Mouse (Mus musculus): ENCODE results near the gene Flt1. TPM values are rescaled to one million over a fixed set of nuclear protein-coding genes. Genes with fewer than 3 reads are reported as not detected.

The Flt1 gene
- polyA plus RNA-seq, 1 experiment from 2014 or later: 21.4 TPM

DNA sequence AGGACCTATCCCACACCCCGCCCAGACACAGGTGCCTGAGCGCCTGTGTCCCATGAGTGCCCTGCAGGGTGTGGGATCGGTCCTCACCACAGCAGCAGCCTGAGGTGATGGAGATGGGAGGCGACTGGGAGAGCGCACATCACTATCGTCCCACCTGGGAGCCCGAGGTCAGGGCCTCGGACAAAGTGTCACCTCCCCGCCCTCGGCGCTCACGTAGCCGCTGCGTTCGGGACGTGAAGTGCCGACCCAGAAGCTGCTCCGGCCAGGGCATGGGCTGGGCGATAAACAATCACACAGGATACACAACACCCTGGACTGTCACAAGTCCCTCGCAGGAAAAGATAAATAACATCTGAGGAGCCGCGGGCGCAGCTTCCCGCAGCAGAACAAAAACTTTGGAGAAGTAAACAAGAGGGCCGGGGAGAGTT lies 27.1 kb upstream of the Flt1 start:
- H3K4me2 ChIP-seq (ENCODE audit: low read depth, low read length): peak overlapping the region; percentile 66
- H3K27me3 ChIP-seq (ENCODE audit: control insufficient read depth, insufficient read depth, low read length): peaks cover 11% of the 10 kb centered on the region; the same call in 1 of the 2 replicates
- peaks cover 16% of the 10 kb centered on the region for H3K4me1 ChIP-seq (ENCODE audit: control insufficient read depth, insufficient read depth, low read length)
- no peak for ATAC-seq (replicated peaks; ENCODE audit: extremely low read depth, insufficient read depth, low FRiP score)
- H3K9ac ChIP-seq (ENCODE audit: low read length): 0 out of 2 replicates have a peak overlapping the region, but pooled peaks have one; percentile 16
- WGBS: 4% methylated on average over 25 of the region's 25 CpGs
- no peak overlapping the region for H3K27ac ChIP-seq (ENCODE audit: low read length)
- H3K4me3 ChIP-seq (ENCODE audit: low read length): peak overlapping the region; percentile 42
- no peaks in the 10 kb centered on the region for H3K9me3 ChIP-seq (replicated peaks; ENCODE audit: control insufficient read depth, low read length)
- no peaks in the 10 kb centered on the region for H3K36me3 ChIP-seq (ENCODE audit: control insufficient read depth, insufficient read depth)

DNA sequence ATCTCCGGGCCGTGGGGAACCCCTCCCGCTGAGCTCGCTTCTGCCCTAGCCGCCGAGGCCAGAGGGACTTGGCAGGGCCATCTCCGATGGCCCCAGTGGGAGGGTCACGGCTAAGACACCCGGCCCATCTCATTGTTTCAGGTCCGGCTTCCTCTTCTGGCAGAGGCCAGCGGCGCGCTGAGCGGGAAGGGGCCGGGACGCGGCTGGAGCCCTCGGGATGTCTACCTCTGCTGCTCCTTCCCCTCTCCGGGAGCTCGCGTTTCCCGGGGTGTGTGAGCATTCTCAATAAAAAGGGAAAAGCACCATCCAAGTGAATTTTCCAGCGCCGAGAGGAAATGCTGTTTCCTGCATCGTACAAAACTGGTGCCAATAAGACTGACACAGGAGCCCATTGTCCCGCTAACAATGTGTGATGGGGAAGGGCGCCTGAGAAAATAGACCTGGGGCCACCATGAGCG lies 25.9 kb upstream of the Flt1 start:
- no peak overlapping the region; the same call in 1 of the 2 replicates for H3K9ac ChIP-seq (ENCODE audit: low read length)
- H3K27me3 ChIP-seq (ENCODE audit: control insufficient read depth, insufficient read depth, low read length): peaks cover 11% of the 10 kb centered on the region; the same call in 1 of the 2 replicates
- under 1% methylated on average over 28 of the region's 28 CpGs for WGBS
- peak overlapping the region; percentile 45 for H3K27ac ChIP-seq (ENCODE audit: low read length)
- no peaks in the 10 kb centered on the region for H3K36me3 ChIP-seq (ENCODE audit: control insufficient read depth, insufficient read depth)
- no peaks in the 10 kb centered on the region for H3K9me3 ChIP-seq (replicated peaks; ENCODE audit: control insufficient read depth, low read length)
- peak overlapping the region; percentile 43 for H3K4me3 ChIP-seq (ENCODE audit: low read length)
- peaks cover 19% of the 10 kb centered on the region for H3K4me1 ChIP-seq (ENCODE audit: control insufficient read depth, insufficient read depth, low read length)
- peak overlapping the region; percentile 62 for H3K4me2 ChIP-seq (ENCODE audit: low read depth, low read length)
- peak; percentile 64 for ATAC-seq (replicated peaks; ENCODE audit: extremely low read depth, insufficient read depth, low FRiP score)

DNA sequence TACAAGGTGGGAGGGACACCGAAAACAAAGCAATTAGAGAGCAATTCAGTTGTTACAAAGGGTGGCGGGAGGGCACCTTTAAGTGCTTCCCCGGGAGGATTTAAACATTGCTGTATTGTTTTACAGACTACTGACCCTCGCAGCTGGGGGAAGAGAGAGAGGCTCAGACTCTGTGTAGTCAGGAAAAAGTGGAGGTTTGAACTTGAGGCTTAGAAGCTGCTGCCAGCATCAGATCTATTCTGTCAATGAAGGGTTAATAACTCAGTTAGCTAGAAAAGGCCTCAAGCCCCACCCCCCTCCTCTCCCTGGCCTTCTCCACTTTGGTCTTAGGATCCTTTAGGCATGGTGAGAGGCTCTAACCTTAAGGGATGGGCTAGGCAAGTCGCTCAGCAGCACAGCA lies 24.2 kb upstream of the Flt1 start:
- Histone ChIP-seq H3K4me3 (ENCODE audit: low read length) (no peak overlapping the region), H3K9me3 (replicated peaks; ENCODE audit: control insufficient read depth, low read length) (no peaks in the 10 kb centered on the region), H3K4me2 (ENCODE audit: low read depth, low read length) (no peak overlapping the region), H3K27ac (ENCODE audit: low read length) (no peak overlapping the region), H3K9ac (ENCODE audit: low read length) (no peak overlapping the region), H3K4me1 (ENCODE audit: control insufficient read depth, insufficient read depth, low read length) (peaks cover 19% of the 10 kb centered on the region), H3K27me3 (ENCODE audit: control insufficient read depth, insufficient read depth, low read length) (peaks cover 11% of the 10 kb centered on the region; the same call in 1 of the 2 replicates), H3K36me3 (ENCODE audit: control insufficient read depth, insufficient read depth) (no peaks in the 10 kb centered on the region)
- no peak for ATAC-seq (replicated peaks; ENCODE audit: extremely low read depth, insufficient read depth, low FRiP score)
- WGBS: 49% methylated on average over 5 of the region's 5 CpGs

DNA sequence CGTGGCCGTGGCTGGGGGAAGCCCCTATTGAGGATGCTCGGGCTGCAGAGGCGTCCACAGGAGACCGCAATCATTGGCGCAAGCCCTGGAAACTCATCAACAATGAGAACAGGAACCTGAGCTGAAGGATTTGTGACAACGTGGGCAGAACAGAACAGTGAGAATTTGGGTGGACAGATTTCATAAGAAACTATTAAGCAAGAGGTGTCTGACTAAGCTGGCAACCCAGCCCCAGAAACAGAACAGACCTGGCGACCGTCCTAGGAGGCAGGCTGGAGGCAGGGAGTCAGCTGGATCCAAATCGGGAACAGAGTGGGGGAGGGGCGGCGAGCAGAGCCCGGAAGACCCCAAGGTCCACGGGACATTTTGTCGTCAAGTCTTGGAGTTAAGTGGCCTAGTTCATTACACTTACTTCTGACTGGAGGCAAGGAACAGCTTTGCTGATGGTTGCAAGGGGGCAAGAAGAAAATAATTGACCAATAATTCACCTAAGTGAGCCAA lies 22.3 kb upstream of the Flt1 start:
- Histone ChIP-seq H3K4me3 (ENCODE audit: low read length) (peak overlapping the region; percentile 45), H3K9me3 (replicated peaks; ENCODE audit: control insufficient read depth, low read length) (no peaks in the 10 kb centered on the region), H3K4me1 (ENCODE audit: control insufficient read depth, insufficient read depth, low read length) (peaks cover 19% of the 10 kb centered on the region), H3K9ac (ENCODE audit: low read length) (no peak overlapping the region), H3K27me3 (ENCODE audit: control insufficient read depth, insufficient read depth, low read length) (peaks cover 7% of the 10 kb centered on the region; the same call in 1 of the 2 replicates), H3K36me3 (ENCODE audit: control insufficient read depth, insufficient read depth) (no peaks in the 10 kb centered on the region), H3K27ac (ENCODE audit: low read length) (no peak overlapping the region), H3K4me2 (ENCODE audit: low read depth, low read length) (peak overlapping the region; percentile 69)
- peak; percentile 37 for ATAC-seq (replicated peaks; ENCODE audit: extremely low read depth, insufficient read depth, low FRiP score)
- 4% methylated on average over 15 of the region's 15 CpGs for WGBS

DNA sequence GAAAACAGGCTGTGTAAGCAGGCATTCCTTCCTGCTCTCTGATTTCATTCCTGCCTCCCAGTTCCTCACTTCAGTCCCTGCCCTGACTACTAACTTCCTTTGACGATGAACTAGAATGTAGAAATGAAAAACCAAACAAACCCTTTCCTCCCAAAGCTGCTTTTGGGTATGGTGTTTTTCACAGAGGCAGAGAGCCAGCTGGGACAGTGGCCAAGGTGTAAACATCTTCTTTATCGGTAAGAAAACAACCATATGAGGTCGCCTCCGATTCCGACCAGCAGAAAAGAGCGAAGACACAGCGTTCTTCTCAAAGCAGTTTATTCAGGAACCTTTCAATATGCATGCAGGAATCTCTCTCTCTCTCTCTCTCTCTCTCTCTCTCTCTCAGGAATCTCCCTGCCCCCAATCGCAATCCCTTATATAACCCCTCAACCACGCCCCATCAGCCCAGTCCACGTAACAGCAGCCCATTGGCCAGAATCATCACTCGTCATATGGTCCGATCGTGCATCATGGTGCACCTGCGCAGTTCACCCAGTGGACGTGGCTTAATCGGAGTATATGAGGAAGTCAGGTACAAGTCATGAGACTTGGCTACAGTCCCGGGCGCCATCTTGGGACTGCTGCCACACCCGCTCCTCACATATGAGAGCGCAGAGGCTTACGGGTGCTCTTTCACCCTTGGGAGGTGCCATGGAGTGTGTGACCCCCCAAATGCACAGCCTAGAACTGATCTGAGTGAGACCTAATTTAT lies 19.3 kb upstream of the Flt1 start:
- whole genome bisulfite sequencing: 81% methylated on average over 21 of the region's 21 CpGs

DNA sequence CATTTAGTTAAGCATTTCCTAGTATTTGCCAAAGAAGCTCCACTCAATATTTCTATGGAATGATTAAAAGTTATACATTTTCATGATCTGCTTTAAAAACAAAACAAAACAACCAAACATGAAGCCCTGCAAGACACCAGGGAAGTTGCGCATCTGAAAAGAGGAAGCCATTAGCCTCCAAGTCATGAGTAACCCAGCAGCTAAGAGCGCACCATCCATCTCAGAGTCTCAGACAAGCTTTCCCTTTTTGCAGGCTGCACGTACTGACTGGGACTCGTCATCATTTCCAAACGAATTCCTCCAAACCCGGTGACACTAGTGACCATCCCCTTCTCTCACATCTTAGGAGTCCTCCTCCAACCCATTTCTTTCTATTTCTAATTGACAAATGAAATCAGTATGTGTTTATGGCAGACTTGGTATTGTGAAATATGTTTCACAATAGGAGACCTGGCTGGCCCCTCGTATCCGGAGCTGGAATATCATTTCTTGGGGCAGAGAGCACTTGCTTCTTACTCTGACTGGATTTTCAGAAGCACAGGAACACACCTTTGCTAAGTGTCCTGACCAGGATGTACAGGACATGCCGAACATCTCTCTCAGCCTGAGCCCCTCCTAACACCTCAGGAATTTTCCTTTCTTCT lies 16.8 kb upstream of the Flt1 start:
- WGBS: 76% methylated on average over 9 of the region's 9 CpGs
- Histone ChIP-seq H3K4me3 (ENCODE audit: low read length) (no peak overlapping the region), H3K9ac (ENCODE audit: low read length) (no peak overlapping the region), H3K4me2 (ENCODE audit: low read depth, low read length) (no peak overlapping the region), H3K9me3 (replicated peaks; ENCODE audit: control insufficient read depth, low read length) (peaks cover 5% of the 10 kb centered on the region; the same call in 1 of the 2 replicates), H3K27me3 (ENCODE audit: control insufficient read depth, insufficient read depth, low read length) (no peaks in the 10 kb centered on the region), H3K36me3 (ENCODE audit: control insufficient read depth, insufficient read depth) (no peaks in the 10 kb centered on the region), H3K4me1 (ENCODE audit: control insufficient read depth, insufficient read depth, low read length) (no peaks in the 10 kb centered on the region), H3K27ac (ENCODE audit: low read length) (no peak overlapping the region)
- no peak for ATAC-seq (replicated peaks; ENCODE audit: extremely low read depth, insufficient read depth, low FRiP score)

More for the DNA sequence above, 19.3 kb upstream of the Flt1 start:
- H3K27me3 ChIP-seq (ENCODE audit: control insufficient read depth, insufficient read depth, low read length): no peaks in the 10 kb centered on the region
- no peak overlapping the region for H3K4me3 ChIP-seq (ENCODE audit: low read length)
- H3K4me1 ChIP-seq (ENCODE audit: control insufficient read depth, insufficient read depth, low read length): peaks cover 8% of the 10 kb centered on the region
- no peaks in the 10 kb centered on the region for H3K36me3 ChIP-seq (ENCODE audit: control insufficient read depth, insufficient read depth)
- no peak overlapping the region for H3K27ac ChIP-seq (ENCODE audit: low read length)
- ATAC-seq (replicated peaks; ENCODE audit: extremely low read depth, insufficient read depth, low FRiP score): no peak
- H3K4me2 ChIP-seq (ENCODE audit: low read depth, low read length): no peak overlapping the region
- no peak overlapping the region for H3K9ac ChIP-seq (ENCODE audit: low read length)
- H3K9me3 ChIP-seq (replicated peaks; ENCODE audit: control insufficient read depth, low read length): no peaks in the 10 kb centered on the region

DNA sequence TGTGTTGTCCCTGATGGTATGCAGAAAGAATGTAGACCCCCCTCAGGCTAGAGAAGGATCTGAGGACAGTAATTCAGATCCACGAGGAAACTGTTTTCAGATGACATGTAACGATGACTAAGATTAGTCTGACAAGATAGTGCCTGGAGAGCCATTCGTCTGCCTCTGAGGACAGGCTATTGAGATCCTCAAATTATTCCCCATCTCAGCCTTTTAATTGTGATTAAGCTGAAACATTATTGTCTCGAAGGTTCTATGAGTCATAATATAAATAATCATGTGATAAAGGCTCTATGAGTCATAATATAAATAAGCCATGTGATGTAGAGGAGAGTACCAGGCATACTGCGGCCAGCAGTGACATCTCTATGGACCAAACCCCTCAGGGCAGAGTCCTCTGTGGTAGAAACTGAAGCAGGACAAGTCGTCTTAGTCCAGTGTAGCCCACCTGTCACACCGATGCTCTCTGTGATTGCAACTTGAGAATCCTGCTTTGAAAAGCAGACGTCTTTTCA lies 11.0 kb upstream of the Flt1 start:
- H3K36me3 ChIP-seq (ENCODE audit: control insufficient read depth, insufficient read depth): no peaks in the 10 kb centered on the region
- peaks cover 7% of the 10 kb centered on the region; the same call in 1 of the 2 replicates for H3K9me3 ChIP-seq (replicated peaks; ENCODE audit: control insufficient read depth, low read length)
- no peak overlapping the region for H3K27ac ChIP-seq (ENCODE audit: low read length)
- H3K27me3 ChIP-seq (ENCODE audit: control insufficient read depth, insufficient read depth, low read length): no peaks in the 10 kb centered on the region
- WGBS: 61% methylated on average over 8 of the region's 8 CpGs
- no peak overlapping the region for H3K4me2 ChIP-seq (ENCODE audit: low read depth, low read length)
- H3K9ac ChIP-seq (ENCODE audit: low read length): no peak overlapping the region
- no peaks in the 10 kb centered on the region for H3K4me1 ChIP-seq (ENCODE audit: control insufficient read depth, insufficient read depth, low read length)
- no peak for ATAC-seq (replicated peaks; ENCODE audit: extremely low read depth, insufficient read depth, low FRiP score)
- no peak overlapping the region for H3K4me3 ChIP-seq (ENCODE audit: low read length)

DNA sequence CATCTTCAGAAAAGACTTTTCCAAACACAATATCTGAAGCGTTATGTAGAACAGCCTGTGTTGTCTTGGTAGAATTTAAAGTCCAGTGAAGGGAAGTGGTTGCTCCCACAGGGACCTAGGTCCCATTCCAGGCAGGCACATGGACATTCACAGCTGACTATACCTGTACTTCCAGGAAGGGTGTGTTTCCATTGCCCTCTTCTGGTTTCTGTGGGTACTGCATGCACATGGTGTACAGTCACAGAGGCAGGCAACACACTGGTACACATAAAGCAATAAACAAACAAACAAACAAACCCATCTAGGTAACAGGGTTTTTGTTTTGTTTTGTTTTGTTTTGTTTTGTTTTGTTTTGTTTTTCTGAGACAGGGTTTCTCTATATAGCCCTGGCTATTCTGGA lies 7.9 kb upstream of the Flt1 start:
- H3K4me3 ChIP-seq (ENCODE audit: low read length): no peak overlapping the region
- no peaks in the 10 kb centered on the region for H3K36me3 ChIP-seq (ENCODE audit: control insufficient read depth, insufficient read depth)
- H3K9me3 ChIP-seq (replicated peaks; ENCODE audit: control insufficient read depth, low read length): peaks cover 3% of the 10 kb centered on the region; the same call in 1 of the 2 replicates
- H3K9ac ChIP-seq (ENCODE audit: low read length): no peak overlapping the region
- ATAC-seq (replicated peaks; ENCODE audit: extremely low read depth, insufficient read depth, low FRiP score): no peak
- H3K27me3 ChIP-seq (ENCODE audit: control insufficient read depth, insufficient read depth, low read length): peaks cover 9% of the 10 kb centered on the region
- no peak overlapping the region for H3K4me2 ChIP-seq (ENCODE audit: low read depth, low read length)
- H3K4me1 ChIP-seq (ENCODE audit: control insufficient read depth, insufficient read depth, low read length): no peaks in the 10 kb centered on the region
- H3K27ac ChIP-seq (ENCODE audit: low read length): no peak overlapping the region
- 93% methylated on average over 1 of the region's 1 CpGs for WGBS
